Mouse (Mus musculus): ENCODE results near the gene Wwc1.

DNA sequence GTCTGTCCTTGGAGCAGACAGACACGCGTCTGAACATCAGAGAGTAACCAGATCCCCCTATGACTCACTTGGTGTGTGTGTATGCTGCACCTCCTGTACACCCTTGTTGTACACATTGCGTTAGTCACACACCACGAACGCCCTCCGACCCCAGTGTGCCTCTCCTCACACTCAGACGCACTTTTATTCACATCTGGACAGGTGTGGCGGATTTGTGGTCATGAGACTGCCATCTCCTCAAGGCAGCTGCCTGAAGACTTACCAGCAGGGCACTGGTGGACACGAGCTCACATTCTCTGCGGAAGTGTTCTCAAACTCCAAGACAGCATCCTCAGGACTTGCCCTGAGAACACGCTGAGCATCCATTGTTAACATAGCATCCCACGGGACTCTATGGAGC lies 17.7 kb upstream of the Wwc1 start:
- TF ChIP-seq CTCF (IDR thresholded peaks at IDR 0.05; ENCODE audit: borderline replicate concordance, insufficient read depth, low read length) (no peak), POLR2A (IDR thresholded peaks at IDR 0.05; ENCODE audit: low read depth, low read length) (no peak)

Data from embryonic fibroblast, embryonic 13.5 days (primary cell).